Mouse (Mus musculus) right cerebral cortex, postnatal 10 days (tissue): Measurements from ENCODE around the gene Golm1.

Source experiments
- DNase-seq, 2 experiments: peaks; one replicate each; pipeline ENCODE4 v3.0.0; 2021; ENCODE audit warnings: low spot score in 2 of 2

Gene Golm1

DNA sequence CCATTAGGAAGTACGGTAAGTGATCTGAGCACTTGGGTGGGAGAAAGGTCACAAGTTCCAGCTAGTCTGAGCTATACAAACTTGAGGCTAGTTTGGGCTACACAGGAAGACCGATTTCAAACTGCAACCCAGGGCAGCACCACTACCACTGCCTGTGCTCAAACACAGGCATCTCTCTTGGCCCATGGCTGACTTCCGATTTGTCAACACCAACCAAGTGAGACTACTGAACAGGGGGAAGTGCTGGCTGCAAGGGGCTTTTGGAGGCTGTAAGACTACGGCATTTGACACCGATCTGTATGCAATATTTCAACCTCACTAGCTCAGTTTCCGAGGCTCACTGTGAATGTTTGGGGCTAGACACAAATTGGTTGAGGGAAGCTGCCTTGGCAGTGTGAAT is 28.1 kb downstream of the Golm1 start:
- DNase-seq, result no peak

DNA sequence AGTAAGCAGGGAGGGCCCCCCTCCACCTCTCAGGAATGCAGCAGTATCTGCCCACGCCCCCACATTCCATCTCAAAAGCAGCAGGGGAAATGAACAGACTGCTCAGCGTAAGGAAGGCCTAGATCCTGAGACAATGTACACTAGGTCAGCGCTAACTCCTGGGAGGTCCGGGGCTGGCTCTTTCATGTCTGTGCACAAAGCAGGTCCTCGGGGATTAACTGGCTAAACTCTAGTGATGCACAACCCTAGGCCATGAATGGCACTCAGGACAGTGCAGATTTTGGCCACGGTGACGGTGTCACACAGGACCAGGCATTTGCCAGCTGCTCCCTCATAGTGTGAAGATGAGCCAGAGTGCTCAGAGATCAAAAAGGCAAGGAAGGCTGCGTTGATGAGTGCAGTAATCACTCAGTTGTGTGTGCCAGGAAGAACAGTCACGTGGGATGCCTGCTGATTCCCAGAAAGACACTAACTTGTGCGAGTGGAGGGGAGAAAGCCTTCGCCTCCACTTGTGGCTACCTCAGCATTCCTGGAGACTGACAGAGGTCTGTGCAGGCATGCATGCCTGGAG is 28.9 kb downstream of the Golm1 start:
- peak in 1 of 2 experiments; percentile 43 for DNase-seq

DNA sequence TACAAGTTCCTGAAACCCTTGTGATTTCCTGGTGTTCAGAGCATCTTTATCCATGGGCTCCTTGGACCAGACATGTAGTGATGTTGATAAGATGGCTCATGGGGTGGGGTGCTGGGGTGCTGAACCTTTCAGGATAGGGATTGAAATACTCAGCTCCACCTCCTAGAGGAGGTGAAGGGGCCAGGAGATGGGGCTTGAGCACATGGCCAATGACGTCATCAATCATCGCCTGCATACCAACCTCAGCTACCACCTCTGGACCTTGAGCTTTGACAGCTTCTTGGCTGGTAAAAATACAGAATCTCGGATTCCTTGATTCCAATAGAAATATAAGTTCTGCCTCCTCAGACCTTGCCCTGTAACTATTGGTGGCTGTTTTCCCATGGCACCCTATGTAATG is 30.1 kb downstream of the Golm1 start:
- DNase-seq, result no peak

GRCm38 (mm10) chr13:59642818-59643217 is 32.8 kb downstream of the Golm1 start:
- DNase-seq, result no peak

GRCm38 (mm10) chr13:59640178-59640440 is 35.5 kb downstream of the Golm1 start:
- no peak for DNase-seq

- DNase-seq, result no peak
These were observed 36.0 kb downstream of the Golm1 start for GRCm38 (mm10) chr13:59639368-59640177.

DNA sequence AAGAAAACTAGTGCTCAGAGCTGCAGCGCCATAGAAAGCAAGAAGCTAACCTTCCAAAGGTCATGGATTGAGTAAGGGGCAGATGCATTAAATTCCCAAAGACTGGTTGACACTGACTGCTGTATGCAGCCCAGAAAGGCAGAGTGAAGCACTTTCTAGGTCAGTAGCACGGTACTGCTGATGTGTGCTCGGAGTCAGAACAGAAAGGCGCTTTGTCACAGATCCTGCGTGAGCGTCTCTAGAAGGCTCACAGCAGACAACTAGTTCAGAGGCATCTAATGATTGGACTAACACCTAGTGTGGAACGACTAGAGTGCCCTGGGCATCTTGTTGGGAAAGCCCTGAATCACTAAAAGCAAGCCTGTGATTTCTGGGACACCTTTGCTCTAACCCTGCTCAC is 37.8 kb downstream of the Golm1 start:
- DNase-seq, result no peak

GRCm38 (mm10) chr13:59634637-59635036 is 41.0 kb downstream of the Golm1 start:
- DNase-seq, result no peak

DNA sequence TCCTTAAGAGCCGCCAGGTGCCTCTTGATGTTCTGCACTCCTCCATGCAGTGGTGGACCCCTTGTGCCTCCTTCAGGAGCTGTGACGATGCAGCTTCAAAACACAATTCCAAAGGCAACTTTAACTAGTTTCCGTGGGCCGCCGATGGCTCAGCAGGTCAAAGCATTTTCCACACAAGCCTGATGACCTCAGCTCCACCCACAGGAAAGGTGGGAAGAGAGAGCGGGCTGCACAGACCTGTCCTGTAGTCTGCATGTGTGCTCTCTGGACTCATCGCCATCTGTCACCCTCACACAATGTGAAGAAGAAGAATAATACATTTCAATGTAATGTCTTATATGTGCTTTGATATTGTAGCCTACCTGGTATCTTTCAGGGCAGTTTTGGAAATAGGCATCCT is 48.9 kb downstream of the Golm1 start:
- no peak for DNase-seq

- DNase-seq, result no peak
These were observed 50.7 kb downstream of the Golm1 start for GRCm38 (mm10) chr13:59624903-59625302.

DNA sequence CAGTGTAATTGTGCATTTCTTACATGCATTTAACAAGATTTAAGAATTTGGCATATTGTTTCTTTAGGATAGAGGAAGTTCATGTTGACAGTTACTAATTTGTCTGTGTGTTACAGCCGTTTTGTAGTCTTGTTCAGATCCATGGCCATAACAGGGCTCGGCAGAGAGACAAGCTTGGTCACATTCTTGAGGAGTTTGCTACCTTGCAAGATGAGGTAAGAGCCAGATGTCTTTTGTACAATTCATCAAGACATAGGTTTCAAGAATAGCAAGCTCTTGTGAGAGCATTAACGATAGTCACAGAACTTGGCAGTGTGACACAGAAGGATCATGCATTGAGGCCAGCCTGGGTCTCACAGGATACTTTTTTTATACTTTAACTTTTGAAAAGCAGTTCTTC is 51.2 kb downstream of the Golm1 start:
- DNase-seq, result no peak

DNA sequence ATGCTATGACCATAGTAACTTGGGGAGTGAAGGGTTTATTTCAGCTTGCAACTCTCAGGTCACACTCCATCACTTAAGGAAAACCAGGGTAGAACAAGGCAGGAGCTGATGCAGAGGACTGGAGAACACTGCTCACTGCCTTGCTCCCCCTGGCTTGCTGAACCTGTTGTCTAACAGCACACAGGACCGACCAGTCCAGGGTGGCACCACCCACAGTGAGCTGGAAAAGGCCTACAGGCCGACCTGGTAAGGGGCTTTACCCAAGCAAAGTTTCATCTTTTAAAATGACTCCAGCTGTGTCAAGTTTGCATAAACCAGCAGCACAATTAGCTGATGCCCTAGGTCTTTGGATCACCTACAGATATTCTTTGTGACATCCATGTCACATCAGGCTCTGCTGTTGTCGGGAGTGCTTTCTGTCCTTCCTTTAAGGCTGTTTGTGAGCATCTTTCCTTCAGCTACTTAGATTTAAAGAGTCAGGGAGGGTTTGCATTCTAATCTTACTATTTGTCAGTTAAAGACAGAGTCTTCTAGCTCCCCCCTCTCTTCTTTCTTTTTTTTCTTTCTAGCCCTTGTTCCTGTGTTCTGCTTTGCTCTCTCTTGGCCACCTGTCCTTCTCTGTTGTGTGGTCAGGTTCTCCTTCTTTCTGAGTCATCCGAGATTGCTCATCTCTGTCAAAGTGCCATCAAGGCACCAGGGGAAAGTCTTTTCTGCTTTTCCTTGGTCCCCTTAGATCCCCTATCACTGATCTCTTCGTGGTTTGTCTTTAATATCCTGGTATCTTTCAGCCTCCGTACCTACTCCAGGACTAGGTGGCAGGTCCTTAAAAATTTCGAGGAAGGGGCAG is 53.7 kb downstream of the Golm1 start:
- DNase-seq, result no peak

- DNase-seq, result no peak
These were observed 57.1 kb downstream of the Golm1 start for GRCm38 (mm10) chr13:59618463-59618862.

GRCm38 (mm10) chr13:59615554-59615953 is 60.1 kb downstream of the Golm1 start:
- no peak for DNase-seq

GRCm38 (mm10) chr13:59615152-59615551 is 60.5 kb downstream of the Golm1 start:
- no peak for DNase-seq

DNA sequence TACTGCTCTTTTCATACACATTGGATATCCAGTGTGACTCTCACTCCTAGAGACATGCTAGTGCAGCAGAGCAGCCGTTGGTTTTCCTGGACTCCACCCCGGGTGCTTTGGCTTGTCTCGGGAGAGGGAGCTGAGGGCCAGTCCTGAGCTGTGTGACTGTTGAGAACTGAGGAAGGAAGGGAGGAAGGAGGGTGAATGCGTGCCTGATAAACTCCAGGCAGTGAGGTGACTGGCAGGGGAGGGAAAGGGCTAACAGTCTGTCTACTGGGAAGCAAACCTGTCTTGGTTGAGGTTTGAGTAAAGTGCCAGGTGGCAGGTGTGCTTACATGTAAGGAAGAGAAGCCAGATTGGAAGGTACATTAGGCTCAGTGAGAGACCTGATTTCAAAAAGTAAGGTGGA is 61.7 kb downstream of the Golm1 start:
- no peak for DNase-seq

GRCm38 (mm10) chr13:59610437-59610836 is 65.2 kb downstream of the Golm1 start:
- DNase-seq, result no peak

GRCm38 (mm10) chr13:59609885-59610284 is 65.7 kb downstream of the Golm1 start:
- no peak for DNase-seq

- DNase-seq, result no peak
These were observed 70.2 kb downstream of the Golm1 start for GRCm38 (mm10) chr13:59605221-59605922.

GRCm38 (mm10) chr13:59604511-59604910 is 71.1 kb downstream of the Golm1 start:
- DNase-seq, result no peak

- no peak for DNase-seq
These were observed 72.5 kb downstream of the Golm1 start for GRCm38 (mm10) chr13:59603096-59603495.

GRCm38 (mm10) chr13:59592630-59593029 is 83.0 kb downstream of the Golm1 start:
- DNase-seq, result no peak
